Mouse (Mus musculus) spleen, adult 2 months (tissue): ENCODE measurements around the gene Shisal1.

ENCODE experiments used
- CTCF ChIP-seq: fragments of 200-500 bp; IDR thresholded peaks from 2 replicates; pipeline ENCODE4 v1.5.1; 2011; ENCODE audit warnings: mild to moderate bottlenecking, inconsistent platforms; ENCODE audit not compliant: insufficient read depth, insufficient read length, insufficient replicate concordance; ENCODE audit errors: extremely low read depth
- POLR2A ChIP-seq: fragments of 200-500 bp; IDR thresholded peaks from 2 replicates; pipeline ENCODE4 v1.6.1; 2011; ENCODE audit warnings: low read depth, low read length, inconsistent platforms

GRCm38 (mm10) chr15:84349915-84350738, 96.8 kb downstream of the Shisal1 start:
- TF ChIP-seq CTCF (no peak), POLR2A (no peak)
